Mouse (Mus musculus) splenic B cell, adult 2 months (primary cell): ENCODE measurements around the gene Prmt1.

ENCODE experiments used
- DNase-seq: peaks from one replicate; pipeline ENCODE4 v3.0.0-alpha.2; 2011; ENCODE audit warnings: low read depth, low spot score
- H3K27me3 ChIP-seq: 2 replicates; pipeline ENCODE4 v1.6.1; 2012; ENCODE audit warnings: mild to moderate bottlenecking, low read length, moderate library complexity, mixed read lengths; ENCODE audit not compliant: control insufficient read depth, poor library complexity, insufficient read depth, severe bottlenecking
- H3K36me3 ChIP-seq: 2 replicates; pipeline ENCODE4 v1.6.1; 2012; ENCODE audit warnings: mild to moderate bottlenecking, low read length, moderate library complexity, mixed read lengths; ENCODE audit not compliant: control insufficient read depth, poor library complexity, insufficient read depth, severe bottlenecking

The Prmt1 gene

DNA sequence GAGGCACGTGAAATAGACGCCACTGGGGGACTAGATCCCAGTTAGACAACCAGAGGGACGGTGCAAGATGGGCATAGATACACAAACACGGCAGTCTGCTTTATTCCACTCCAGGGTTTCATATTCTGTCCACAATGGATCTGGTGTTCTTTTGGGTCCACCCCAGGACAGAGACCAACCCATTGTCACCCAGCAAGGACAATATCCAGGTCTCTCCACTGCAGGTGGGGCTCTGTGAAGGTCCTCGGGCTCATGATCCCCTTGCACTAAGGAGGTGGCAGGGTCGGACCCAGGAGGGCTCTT is 11.3 kb downstream of the Prmt1 start:
- H3K36me3 ChIP-seq = peaks cover 16% of the 10 kb centered on the region
- DNase-seq = no peak
- 0 out of 2 replicates have a peak, but pooled peaks cover 2% of the 10 kb centered on the region for H3K27me3 ChIP-seq

DNA sequence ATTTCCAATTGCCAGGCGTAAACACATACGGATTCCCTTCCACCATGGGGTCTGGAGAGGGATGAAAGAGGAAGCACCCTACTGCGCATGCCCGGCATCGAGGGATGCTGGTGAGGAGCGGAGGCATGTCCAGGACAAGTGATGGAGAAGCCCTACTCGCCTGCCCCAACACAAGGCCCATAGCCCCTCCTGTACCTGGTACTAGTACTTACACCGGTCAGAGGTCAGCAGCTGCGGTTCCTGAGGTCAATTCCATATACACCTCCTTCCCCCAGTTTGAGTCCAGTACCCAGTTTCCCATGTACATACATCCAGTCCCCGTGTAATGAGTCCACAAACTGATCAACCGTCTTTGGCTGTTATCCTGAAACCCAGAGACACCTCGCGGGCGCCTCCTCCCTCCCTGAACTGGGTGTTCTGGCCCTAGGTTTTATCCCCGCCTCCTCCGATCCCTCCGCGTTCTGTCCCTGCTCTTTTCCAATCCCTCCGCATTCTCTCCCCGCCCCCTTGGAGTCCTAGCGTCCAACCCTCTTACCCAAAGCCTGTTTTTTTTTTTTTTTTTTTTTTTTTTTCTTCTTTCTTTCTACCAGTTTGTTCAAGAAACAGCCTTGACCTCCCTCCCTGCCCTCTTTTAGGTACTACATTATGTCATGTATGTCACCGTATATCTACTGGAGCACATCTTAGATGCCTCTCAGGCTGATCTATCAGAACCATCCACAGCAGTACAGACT is 11.8 kb downstream of the Prmt1 start, which contains the start of gene Cpt1c:
Gene Cpt1c (minus strand): TSS at position 469 of the 734 bp plus-strand sequence.
- peaks cover 13% of the 10 kb centered on the region for H3K36me3 ChIP-seq
- 0 out of 2 replicates have a peak, but pooled peaks cover 2% of the 10 kb centered on the region for H3K27me3 ChIP-seq
- no peak for DNase-seq

DNA sequence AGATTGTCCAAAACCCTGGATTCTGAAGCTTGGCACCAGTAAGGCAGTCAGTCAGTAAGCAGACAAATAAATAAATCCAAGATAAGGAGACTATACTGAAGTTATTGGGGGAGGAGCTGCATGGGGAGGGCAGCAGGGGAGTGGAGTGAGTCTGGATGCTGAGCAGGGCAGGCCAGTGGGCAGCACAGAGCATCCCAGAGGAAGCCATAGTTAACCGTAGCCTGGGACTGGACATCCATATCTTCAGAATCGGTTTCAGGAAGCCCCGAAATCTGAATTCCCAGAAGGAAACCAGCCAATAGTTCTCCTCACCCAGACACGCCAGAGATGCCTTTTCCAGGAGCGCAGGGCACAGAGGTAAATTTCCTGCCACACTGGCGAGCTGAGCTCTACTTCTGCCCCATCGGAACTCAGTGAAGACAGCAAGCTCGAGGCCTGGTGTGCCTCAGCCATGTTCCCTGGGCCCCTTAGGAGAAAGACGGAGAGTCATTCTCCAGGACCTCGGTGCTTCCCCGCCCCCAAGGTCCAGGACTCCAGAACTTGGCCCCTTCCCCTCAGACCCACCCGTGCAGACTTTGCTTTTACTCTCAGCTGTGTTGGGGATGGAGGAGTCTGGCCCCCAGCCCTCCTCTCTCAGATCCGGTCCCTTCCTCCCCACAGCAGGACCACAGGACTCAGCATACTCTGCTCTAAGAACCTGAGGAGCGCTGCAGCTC is 12.8 kb downstream of the Prmt1 start:
- Histone ChIP-seq H3K36me3 (peaks cover 7% of the 10 kb centered on the region), H3K27me3 (0 out of 2 replicates have a peak, but pooled peaks cover 2% of the 10 kb centered on the region)
- no peak for DNase-seq

DNA sequence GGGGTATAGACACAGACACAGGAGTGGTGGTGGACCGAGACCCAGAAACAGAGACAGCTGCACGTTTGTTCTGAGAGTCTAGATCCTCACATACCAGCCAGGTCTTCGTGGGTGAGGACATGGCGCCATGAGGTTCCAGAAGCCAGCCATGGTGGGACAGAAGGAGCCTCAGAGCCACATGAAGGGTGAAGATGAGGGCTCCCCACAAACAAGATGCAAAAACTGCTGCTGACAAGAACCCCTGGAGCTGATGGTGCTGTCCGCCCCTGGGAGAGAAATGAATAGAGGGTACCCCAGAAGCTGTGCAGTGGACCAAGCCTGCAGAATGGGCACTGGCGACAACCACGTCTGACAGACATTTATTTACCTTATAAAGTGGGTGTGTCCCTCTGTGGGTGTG is 15.2 kb downstream of the Prmt1 start:
- H3K36me3 ChIP-seq = no peaks in the 10 kb centered on the region; the same call in 1 of the 2 replicates
- 0 out of 2 replicates have a peak, but pooled peaks cover 2% of the 10 kb centered on the region for H3K27me3 ChIP-seq
- DNase-seq = no peak

DNA sequence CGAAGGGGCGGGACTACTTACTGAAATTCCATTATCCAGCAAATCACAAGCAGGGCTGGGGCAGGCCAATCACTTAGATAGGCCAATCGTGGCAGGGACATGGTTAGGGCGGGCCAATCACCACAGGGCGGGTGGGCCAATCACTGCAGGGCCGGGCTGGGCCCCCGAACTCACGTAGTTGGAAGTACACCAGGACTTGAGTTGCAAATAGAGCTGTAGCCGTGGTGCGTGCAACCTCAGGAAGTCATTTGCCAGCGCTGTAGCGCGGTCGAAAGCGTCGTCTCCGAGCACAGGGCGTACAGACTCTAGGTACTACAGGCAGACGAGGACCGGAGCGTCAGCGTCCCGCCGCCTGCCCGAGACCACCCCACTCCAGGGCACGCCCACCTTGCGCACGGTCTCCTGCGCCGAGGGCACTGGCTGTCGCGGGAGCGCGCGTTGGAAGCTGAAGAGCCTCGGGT is 16.1 kb downstream of the Prmt1 start:
- Histone ChIP-seq H3K27me3 (0 out of 2 replicates have a peak, but pooled peaks cover 2% of the 10 kb centered on the region), H3K36me3 (no peaks in the 10 kb centered on the region)
- peak; percentile 80 for DNase-seq

- no peaks in the 10 kb centered on the region for H3K36me3 ChIP-seq
- DNase-seq = no peak
- 0 out of 2 replicates have a peak, but pooled peaks cover 2% of the 10 kb centered on the region for H3K27me3 ChIP-seq
Observed at GRCm38 (mm10) chr7:44966638-44967037, 19.7 kb downstream of the Prmt1 start.

GRCm38 (mm10) chr7:44965975-44966374 is 20.4 kb downstream of the Prmt1 start:
- DNase-seq = peak; percentile 43
- Histone ChIP-seq H3K27me3 (no peaks in the 10 kb centered on the region), H3K36me3 (no peaks in the 10 kb centered on the region)

DNA sequence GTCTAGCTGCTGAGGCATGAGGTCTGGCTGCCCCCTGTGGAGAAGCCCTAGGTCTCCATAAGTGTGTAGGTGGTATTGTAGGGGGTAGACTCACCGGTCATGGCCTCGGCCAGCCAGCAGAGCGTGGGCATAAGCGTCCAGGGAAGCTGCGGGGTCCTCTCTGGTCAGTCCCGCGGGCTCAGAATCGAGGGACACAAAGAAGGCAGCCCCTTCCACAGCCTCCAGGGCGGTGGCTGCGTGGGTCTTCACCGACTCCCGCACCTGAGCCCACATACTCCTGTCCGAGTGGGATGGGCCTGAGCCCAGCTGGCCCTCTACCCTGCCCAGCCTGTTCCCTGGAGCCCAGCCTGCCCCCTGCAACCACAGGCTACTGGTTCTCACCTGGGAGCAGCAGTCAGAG is 21.4 kb downstream of the Prmt1 start:
- DNase-seq = no peak
- H3K36me3 ChIP-seq = no peaks in the 10 kb centered on the region

DNA sequence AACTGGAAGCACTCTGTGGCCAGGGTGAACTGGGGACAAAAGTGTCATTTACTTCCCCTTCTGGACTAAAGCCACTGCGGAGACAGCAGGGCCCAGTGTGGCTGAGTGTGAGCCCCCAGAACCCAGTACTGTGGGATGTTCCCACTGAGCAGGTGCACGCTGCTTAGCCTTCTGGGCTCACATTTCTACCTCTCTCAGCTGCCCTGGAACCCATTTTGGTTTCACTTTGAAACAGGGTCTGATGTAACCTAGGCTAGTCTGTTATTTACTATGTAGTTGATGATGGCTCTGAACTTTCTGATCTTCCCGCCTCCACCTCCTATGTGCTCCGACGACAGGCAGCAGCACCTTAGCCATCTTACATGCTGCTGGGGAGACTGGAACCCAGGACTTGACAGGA is 23.5 kb downstream of the Prmt1 start:
- no peak for DNase-seq
- Histone ChIP-seq H3K27me3 (no peaks in the 10 kb centered on the region), H3K36me3 (no peaks in the 10 kb centered on the region)

More for the DNA sequence above, 21.4 kb downstream of the Prmt1 start:
- no peaks in the 10 kb centered on the region for H3K27me3 ChIP-seq

DNA sequence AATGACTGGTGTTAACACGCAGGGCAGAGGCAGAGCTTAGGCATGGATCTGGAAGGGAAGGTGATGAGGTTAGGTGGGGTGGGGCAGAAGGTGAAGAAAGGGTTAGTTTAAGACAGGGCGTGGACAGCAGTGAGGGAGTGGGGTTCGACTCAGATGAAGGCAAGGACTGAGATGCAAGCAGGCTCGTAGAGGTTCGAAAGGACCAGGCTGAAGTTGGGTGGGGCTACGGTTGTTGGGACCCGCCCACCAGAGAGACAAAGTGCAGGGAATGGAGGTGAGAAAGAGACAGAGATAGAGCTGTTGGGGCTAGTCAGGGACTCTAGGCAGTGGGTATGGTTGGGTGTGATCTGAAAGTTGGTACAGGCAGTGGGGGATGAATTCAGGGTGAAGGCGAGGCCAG is 24.0 kb downstream of the Prmt1 start:
- no peak for DNase-seq
- Histone ChIP-seq H3K36me3 (no peaks in the 10 kb centered on the region), H3K27me3 (no peaks in the 10 kb centered on the region)

- Histone ChIP-seq H3K36me3 (no peaks in the 10 kb centered on the region), H3K27me3 (no peaks in the 10 kb centered on the region)
- DNase-seq = no peak
Observed at GRCm38 (mm10) chr7:44960512-44960910, 25.9 kb downstream of the Prmt1 start.

GRCm38 (mm10) chr7:44959874-44960511 is 26.4 kb downstream of the Prmt1 start:
- no peaks in the 10 kb centered on the region for H3K36me3 ChIP-seq
- peak; percentile 62 for DNase-seq
- no peaks in the 10 kb centered on the region for H3K27me3 ChIP-seq

DNA sequence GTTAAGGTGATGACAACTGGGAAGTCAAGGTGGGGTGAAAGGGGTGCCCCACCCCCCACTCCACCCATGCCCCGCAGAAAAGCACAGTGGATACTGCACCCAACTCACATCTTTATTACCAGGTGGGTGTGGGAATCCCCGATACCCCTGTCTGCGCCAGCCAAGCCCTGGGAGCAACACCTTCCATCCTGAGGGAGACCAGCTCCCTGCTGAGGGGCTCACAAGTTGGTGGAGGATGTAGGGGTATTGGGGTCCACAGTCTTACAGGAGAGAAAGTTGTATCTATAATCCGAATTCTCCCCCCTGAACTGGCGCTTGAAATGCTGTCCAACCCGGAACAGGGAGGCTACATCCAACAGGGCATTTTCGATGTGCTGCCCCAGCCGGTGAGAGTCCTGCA is 27.1 kb downstream of the Prmt1 start:
- no peak for DNase-seq
- Histone ChIP-seq H3K36me3 (no peaks in the 10 kb centered on the region), H3K27me3 (no peaks in the 10 kb centered on the region)

GRCm38 (mm10) chr7:44958208-44958607 is 28.2 kb downstream of the Prmt1 start:
- Histone ChIP-seq H3K36me3 (no peaks in the 10 kb centered on the region), H3K27me3 (no peaks in the 10 kb centered on the region)
- DNase-seq = peak; percentile 66
